Mouse (Mus musculus): ENCODE data around the gene Myo1d.

DNA sequence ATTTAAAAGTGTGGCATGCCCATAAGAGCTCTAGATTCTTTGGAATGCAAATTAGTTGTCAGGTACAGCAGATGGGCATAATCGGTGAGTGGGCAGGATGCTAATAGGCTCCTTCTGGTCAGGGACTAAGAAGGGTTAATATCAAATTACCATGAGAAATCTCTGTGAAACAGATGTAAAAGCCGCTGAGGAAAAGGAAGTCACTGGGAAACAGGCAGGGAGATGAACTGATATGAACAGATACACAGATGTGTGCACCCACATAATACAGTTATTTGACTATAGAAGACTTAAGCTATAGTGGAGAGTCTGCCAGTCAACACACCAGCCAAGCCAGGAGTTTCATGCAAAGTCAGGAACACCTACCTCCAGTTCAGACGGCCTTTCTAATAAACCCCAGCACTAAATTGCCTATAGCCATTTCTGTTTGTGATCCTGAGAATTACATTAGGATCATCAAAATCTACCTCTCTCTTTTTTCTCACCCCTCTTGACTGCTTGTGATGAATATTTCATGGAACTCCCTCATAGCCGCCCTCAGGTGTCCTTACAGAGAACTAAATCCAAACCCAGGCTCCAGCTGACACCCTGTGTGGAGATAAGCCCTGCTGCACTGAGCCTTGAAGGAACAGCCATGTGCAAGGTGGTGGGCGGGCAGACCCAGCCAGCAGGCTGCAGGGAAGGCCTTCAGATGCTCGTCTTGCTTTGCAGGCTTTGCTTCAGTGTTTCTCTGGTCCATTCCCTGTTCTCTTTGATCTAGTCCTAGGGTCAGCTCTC, 164.7 kb downstream of the Myo1d start:
- TF ChIP-seq CTCF (IDR thresholded peaks at IDR 0.05; ENCODE audit: control insufficient read depth, insufficient read depth, insufficient read length) (no peak), MYOG (IDR thresholded peaks at IDR 0.05; ENCODE audit: control insufficient read depth, extremely low read depth, insufficient read length) (no peak), CEBPB (IDR thresholded peaks at IDR 0.05; ENCODE audit: low read depth) (no peak)

All from C2C12 (cell line).